Mouse (Mus musculus): ENCODE data around the gene Zbtb1. TPM values are rescaled to one million over a fixed set of nuclear protein-coding genes. Genes with fewer than 3 reads are reported as not detected.

Gene Zbtb1
- polyA plus RNA-seq, 1 experiment: 5.2 TPM

DNA sequence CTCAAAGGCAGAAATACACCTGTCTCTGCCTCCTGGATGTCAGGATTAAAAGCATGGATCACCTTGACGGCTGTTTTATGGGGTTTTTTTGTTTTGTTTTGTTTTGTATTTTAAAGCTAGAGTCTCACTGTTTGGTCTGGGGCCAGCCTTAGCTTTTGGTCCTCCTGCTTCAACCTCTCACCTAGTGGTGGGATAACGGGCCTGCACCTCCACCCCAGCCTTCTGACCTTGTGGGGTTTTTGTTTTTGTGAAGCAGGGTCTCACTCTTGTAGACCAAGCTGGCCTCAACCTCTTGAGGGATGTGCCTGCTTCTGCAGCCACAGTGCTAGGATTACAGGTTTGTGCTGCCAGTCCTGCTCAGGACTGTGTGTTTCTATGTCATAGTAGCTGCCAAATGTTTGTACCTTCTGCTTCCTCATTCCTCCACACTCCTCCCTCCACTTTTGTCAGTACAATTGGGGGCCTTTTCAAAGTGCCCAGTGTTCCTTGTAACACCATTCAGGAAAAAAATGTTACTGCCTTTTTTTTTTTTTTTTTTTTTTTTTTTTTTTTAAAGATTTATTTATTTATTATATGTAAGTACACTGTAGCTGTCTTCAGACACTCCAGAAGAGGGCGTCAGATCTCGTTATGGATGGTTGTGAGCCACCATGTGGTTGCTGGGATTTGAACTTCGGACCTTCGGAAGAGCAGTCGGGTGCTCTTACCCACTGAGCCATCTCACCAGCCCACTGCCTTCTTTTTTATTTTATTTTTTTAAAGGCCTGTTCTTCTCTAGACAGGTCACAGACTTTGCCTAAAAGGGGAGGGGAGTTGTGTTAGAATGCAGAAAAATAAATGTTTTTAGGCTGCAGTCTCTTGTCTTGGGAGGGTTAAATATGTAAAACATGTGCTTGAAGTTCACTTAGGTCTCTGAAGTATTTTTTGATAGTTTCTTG, 3.1 kb downstream of the Zbtb1 start:
- peaks cover 8% of the 10 kb centered on the region for H3K4me1 ChIP-seq (ENCODE audit: control insufficient read depth, insufficient read depth, low read length)
- TF ChIP-seq CTCF (IDR thresholded peaks at IDR 0.05; ENCODE audit: control insufficient read depth, insufficient read depth, low read length) (peak; percentile 41; the same call in 1 of the 2 replicates), POLR2A (IDR thresholded peaks at IDR 0.05; ENCODE audit: borderline replicate concordance, control insufficient read depth, low read depth, low read length) (no peak)
- WGBS: 56% methylated on average over 6 of the region's 7 CpGs
- no peak overlapping the region for H3K4me3 ChIP-seq (replicated peaks; ENCODE audit: control insufficient read depth, low read depth, low read length)
- peak overlapping the region; percentile 5 for H3K27ac ChIP-seq (ENCODE audit: control insufficient read depth, insufficient read depth, low read depth, low read length, poor library complexity)

DNA sequence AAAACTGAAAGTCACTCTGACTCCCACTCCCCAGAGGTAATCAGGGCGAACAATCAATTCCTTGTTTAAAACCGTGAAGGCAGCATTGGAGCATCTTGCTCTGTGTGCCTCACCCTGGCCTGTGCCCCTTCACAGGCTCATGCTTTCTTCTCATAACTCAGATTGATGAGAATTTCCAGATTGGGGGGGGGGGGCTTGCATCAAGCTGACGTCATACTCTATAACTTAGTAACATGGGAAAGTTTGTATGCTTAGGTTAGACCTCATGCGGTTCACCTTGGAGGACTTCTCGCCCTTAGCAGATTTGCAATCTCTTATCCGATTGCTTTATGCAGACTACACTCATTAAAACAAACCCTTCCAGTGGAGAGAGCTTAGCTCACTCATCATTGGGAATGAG, 3.9 kb downstream of the Zbtb1 start:
- Histone ChIP-seq H3K4me3 (replicated peaks; ENCODE audit: control insufficient read depth, low read depth, low read length) (no peak overlapping the region), H3K4me1 (ENCODE audit: control insufficient read depth, insufficient read depth, low read length) (peaks cover 7% of the 10 kb centered on the region), H3K27ac (ENCODE audit: control insufficient read depth, insufficient read depth, low read depth, low read length, poor library complexity) (no peak overlapping the region)
- 75% methylated on average over 6 of the region's 6 CpGs for WGBS
- no peak for TF ChIP-seq POLR2A (IDR thresholded peaks at IDR 0.05; ENCODE audit: borderline replicate concordance, control insufficient read depth, low read depth, low read length)
- no peak for TF ChIP-seq CTCF (IDR thresholded peaks at IDR 0.05; ENCODE audit: control insufficient read depth, insufficient read depth, low read length)

DNA sequence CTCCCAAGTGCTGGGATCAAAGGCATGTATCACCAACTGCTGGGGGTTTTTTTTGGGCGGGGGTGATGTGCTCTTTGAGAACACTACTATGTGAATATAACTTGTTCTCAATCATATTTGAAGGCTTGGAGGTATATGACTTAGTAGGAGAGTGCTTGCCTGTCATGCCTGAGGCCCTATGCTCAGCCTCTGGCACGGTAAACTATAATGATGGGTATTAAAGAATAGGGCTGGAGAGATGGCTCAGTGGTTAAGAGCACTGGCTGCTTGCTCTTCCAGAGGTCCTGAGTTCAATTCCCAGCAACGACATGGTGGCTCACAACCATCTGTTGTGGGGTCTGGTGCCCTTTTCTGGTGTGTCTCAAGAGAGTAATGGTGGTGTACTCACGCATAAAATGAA, 4.8 kb downstream of the Zbtb1 start:
- H3K27ac ChIP-seq (ENCODE audit: control insufficient read depth, insufficient read depth, low read depth, low read length, poor library complexity): no peak overlapping the region
- TF ChIP-seq POLR2A (IDR thresholded peaks at IDR 0.05; ENCODE audit: borderline replicate concordance, control insufficient read depth, low read depth, low read length): no peak
- no peak overlapping the region for H3K4me3 ChIP-seq (replicated peaks; ENCODE audit: control insufficient read depth, low read depth, low read length)
- peaks cover 7% of the 10 kb centered on the region for H3K4me1 ChIP-seq (ENCODE audit: control insufficient read depth, insufficient read depth, low read length)
- 75% methylated on average over 4 of the region's 4 CpGs for WGBS

DNA sequence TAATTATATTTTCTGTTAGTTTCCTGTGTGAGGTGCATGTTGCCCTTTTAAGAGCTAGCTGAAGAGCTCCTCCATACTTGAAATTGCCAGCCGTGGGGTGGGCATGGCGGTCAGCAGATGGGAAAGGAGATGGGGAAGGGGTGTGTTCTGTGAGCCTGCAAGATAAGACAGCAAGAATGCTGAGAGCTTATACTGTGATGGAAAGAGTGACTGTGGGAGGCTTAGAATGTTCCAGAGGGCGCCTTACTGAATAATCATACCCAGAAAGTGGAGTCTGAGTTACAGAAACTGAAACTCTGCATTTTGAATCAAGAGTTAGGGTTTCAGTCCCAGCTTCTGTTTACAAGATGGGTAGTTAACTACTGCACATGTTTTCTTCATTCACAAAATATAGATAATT, 5.4 kb downstream of the Zbtb1 start:
- H3K27ac ChIP-seq (ENCODE audit: control insufficient read depth, insufficient read depth, low read depth, low read length, poor library complexity): no peak overlapping the region
- H3K4me3 ChIP-seq (replicated peaks; ENCODE audit: control insufficient read depth, low read depth, low read length): no peak overlapping the region

DNA sequence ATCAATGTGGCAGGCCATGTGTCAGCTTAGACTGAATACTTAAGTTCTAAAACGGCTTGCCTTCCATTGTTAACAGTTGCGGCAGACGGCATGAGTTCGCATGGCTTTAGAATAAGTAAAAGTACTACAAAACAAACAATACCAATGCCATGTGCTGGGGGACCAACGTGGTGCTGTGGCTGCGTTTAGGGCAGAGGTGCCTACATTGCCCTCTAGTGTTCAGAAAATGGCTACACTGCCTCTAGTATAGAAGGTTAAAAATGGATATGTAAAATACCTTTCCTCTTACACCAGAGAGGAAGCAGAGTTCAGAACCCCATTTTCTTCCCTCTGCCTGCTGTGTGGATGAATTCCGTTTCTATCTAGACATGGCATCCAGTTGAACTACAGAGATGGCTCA, 6.6 kb downstream of the Zbtb1 start:
- Histone ChIP-seq H3K4me3 (replicated peaks; ENCODE audit: control insufficient read depth, low read depth, low read length) (no peak overlapping the region), H3K27ac (ENCODE audit: control insufficient read depth, insufficient read depth, low read depth, low read length, poor library complexity) (no peak overlapping the region), H3K4me1 (ENCODE audit: control insufficient read depth, insufficient read depth, low read length) (peaks cover 7% of the 10 kb centered on the region)
- peak; percentile 90 for TF ChIP-seq CTCF (IDR thresholded peaks at IDR 0.05; ENCODE audit: control insufficient read depth, insufficient read depth, low read length)
- TF ChIP-seq POLR2A (IDR thresholded peaks at IDR 0.05; ENCODE audit: borderline replicate concordance, control insufficient read depth, low read depth, low read length): no peak
- WGBS: 23% methylated on average over 7 of the region's 7 CpGs

More for the DNA sequence above, 5.4 kb downstream of the Zbtb1 start:
- peaks cover 7% of the 10 kb centered on the region for H3K4me1 ChIP-seq (ENCODE audit: control insufficient read depth, insufficient read depth, low read length)
- 56% methylated on average over 3 of the region's 3 CpGs for WGBS
- TF ChIP-seq POLR2A (IDR thresholded peaks at IDR 0.05; ENCODE audit: borderline replicate concordance, control insufficient read depth, low read depth, low read length) (no peak), CTCF (IDR thresholded peaks at IDR 0.05; ENCODE audit: control insufficient read depth, insufficient read depth, low read length) (no peak)

DNA sequence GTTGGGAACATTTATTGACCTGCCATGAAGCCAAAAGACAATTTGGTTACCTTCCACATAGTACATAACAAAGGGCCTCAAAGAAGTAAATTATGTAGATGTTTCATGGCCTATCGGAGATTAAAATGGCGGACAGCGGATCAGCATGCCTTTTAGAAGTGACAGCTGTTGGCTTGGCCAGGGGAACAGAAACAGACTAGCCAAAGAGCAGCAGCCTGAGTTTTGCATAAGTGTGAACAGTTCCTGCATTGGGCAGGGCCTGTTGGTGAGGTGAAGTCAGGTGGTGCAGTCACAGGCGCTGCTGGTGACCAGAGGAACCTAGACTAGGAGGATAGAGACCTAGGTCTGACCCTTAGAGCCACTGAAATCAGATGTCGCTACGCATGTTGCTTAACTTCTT, 7.0 kb downstream of the Zbtb1 start:
- TF ChIP-seq POLR2A (IDR thresholded peaks at IDR 0.05; ENCODE audit: borderline replicate concordance, control insufficient read depth, low read depth, low read length) (no peak), CTCF (IDR thresholded peaks at IDR 0.05; ENCODE audit: control insufficient read depth, insufficient read depth, low read length) (no peak)

DNA sequence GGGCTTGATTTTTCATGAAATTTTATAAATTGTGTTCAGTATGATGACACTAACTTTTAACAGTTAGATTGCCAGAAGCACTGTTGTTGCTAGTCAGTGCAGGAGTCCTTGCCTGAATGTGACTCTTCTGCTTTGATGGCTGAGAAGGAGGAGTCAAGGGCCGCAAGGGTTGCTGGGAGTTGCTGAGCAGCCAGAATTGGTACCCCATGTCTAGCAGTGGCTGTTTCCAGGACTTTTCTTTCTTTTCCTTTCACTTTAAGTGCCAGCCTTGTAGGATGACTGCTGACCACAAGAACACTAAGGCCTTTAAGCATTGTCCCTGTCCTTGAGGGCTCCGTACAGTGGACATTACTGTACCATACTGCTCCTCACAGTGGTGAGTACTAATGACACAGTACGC, 7.7 kb downstream of the Zbtb1 start:
- no peak overlapping the region; the same call in 1 of the 2 replicates for H3K27ac ChIP-seq (ENCODE audit: control insufficient read depth, insufficient read depth, low read depth, low read length, poor library complexity)
- 79% methylated on average over 3 of the region's 3 CpGs for WGBS
- peaks cover 5% of the 10 kb centered on the region for H3K4me1 ChIP-seq (ENCODE audit: control insufficient read depth, insufficient read depth, low read length)
- no peak overlapping the region for H3K4me3 ChIP-seq (replicated peaks; ENCODE audit: control insufficient read depth, low read depth, low read length)
- TF ChIP-seq POLR2A (IDR thresholded peaks at IDR 0.05; ENCODE audit: borderline replicate concordance, control insufficient read depth, low read depth, low read length) (no peak), CTCF (IDR thresholded peaks at IDR 0.05; ENCODE audit: control insufficient read depth, insufficient read depth, low read length) (no peak)

More for the DNA sequence above, 7.0 kb downstream of the Zbtb1 start:
- Histone ChIP-seq H3K4me1 (ENCODE audit: control insufficient read depth, insufficient read depth, low read length) (peaks cover 7% of the 10 kb centered on the region), H3K27ac (ENCODE audit: control insufficient read depth, insufficient read depth, low read depth, low read length, poor library complexity) (peak overlapping the region; percentile 70), H3K4me3 (replicated peaks; ENCODE audit: control insufficient read depth, low read depth, low read length) (peak overlapping the region; percentile 8)
- 57% methylated on average over 6 of the region's 6 CpGs for WGBS

DNA sequence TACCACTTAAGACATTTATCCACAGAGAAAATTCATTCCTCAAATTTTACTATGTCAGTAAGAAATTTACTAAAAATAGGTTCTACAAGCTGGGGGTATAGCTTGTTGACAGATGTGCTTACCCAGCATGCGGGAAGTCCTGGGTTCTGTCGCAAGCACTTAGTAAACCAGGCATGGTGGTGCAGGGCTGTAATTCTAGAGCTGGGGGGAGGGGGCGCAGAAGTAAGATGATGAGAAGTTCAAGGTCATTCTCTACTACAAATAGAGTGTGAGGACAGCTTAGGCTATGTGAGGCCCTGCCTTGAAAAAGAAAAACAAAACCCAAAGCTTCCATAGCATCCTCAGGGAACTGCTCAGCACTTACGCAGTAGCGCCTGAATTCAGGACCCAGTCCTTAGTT, 8.5 kb downstream of the Zbtb1 start:
- no peak overlapping the region for H3K27ac ChIP-seq (ENCODE audit: control insufficient read depth, insufficient read depth, low read depth, low read length, poor library complexity)
- H3K4me1 ChIP-seq (ENCODE audit: control insufficient read depth, insufficient read depth, low read length): peaks cover 5% of the 10 kb centered on the region
- TF ChIP-seq POLR2A (IDR thresholded peaks at IDR 0.05; ENCODE audit: borderline replicate concordance, control insufficient read depth, low read depth, low read length): no peak
- no peak for TF ChIP-seq CTCF (IDR thresholded peaks at IDR 0.05; ENCODE audit: control insufficient read depth, insufficient read depth, low read length)
- WGBS: 65% methylated on average over 5 of the region's 5 CpGs
- no peak overlapping the region for H3K4me3 ChIP-seq (replicated peaks; ENCODE audit: control insufficient read depth, low read depth, low read length)
